Mouse (Mus musculus) testis, postnatal 14 days (tissue): ENCODE measurements around the gene Sh2d3c.

Source experiments
- DNase-seq: peaks from one replicate; pipeline ENCODE4 v3.0.0; 2021; ENCODE audit warnings: low spot score

Gene Sh2d3c

DNA sequence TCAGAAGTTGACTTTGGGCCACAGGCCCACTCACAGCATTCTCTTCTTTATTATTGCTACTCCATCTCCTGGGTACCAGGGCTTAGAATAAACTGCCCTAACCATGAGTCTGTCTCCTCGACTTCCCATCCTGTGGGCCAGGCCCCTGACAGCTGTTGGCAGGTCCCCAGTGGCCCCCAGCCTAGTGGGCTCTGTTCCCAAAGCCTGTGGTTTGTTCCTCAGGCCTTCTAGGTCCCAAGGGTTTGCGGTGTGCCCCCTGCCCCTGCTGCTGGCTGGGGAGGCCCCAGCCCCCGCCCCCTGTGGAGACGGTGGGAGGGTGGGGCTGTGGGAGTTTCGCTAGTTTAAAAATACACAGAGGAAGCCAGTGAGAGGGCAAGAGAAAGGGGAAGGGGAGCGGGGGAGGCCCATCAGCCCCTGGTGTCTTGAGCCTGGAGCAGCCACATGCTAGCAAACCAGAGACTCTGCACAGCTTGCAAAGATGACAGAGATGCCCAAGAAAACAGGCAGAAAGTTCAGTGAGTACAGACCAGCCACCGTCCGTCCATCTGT is at the start of gene Sh2d3c:
Gene Sh2d3c (plus strand): TSS at position 375 of the 549 bp plus-strand sequence.
- no peak for DNase-seq

DNA sequence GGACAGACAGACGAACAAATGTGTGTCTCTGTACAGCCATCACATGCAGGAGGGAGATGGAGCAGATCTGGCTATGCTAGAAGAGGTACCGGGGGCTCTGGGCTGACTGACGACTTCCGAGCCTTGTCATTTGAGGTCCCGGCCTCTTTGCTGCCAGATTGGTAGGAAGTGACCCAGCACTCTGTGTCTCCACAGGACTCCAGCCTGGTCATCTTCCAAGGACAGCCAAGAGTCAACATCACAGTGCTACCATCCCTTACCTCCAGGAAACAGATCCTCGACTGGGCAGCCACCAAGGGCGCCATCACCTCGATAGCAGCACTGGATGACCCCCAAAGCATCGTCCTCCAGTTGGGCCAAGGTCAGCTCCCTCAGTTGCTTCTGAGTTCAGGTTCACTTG is 49.7 kb upstream of the Sh2d3c start:
- no peak for DNase-seq

DNA sequence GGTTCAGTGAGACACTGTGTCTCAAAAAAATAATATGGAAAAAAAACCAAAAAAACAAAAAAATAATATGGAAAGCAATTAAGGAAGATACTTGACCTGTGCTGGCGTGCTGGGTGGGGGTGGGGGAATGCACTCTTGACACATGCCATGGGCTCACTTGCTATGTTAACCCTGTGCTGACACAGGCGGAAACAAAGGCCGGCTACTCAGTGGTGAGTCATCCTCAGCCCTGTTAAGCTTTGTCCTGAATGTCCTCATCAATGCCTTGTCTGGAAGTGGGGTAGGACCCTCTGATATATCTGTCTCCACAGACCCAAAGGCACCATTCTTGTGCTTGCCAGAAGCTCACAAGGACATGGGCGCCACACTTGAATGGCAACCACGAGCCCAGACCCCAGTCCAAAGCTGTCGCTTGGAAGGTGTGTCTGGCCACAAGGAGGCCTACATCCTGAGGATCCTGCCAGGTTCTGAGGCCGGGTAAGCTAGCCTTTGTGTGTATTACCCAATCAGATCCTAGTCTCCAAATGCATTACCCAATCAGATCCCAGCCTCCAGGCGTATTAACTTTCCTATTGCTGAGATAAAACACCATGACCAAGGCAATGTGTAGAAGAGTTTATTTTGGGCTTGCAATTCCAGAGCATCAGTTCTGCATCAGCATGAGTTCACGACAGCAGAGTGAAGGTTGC is 48.8 kb upstream of the Sh2d3c start:
- DNase-seq = no peak

DNA sequence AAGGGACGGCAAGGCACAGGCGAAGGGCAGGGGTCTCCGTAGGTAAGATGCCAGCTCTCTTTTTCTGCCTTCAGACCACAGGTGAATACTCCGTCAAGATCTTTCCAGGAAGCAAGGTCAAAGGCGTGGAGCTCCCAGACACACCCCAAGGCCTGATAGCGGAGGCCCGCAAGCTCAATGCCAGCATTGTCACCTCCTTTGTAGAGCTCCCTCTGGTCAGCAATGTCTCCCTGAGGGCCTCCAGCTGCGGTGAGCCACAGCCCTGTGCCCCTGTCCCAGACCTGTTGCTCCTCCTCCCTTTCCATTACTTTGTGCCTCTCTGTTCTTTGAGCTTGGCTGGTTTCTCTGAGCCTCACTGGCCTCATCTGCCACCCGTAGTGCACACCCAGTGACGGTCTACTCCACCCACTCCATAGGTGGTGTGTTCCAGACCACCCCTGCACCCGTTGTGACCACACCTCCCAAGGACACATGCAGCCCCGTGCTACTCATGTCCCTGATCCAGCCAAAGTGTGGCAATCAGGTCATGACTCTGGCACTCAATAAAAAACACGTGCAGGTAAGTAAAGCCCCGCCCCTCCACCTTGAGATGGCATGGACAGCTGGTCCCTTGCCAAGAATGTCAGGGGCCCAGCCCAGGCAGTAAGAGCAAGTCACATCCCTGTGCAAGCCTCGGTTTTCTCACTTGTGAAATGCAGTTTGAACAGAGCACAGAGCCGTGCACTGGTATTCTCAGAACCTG is 47.5 kb upstream of the Sh2d3c start:
- no peak for DNase-seq

DNA sequence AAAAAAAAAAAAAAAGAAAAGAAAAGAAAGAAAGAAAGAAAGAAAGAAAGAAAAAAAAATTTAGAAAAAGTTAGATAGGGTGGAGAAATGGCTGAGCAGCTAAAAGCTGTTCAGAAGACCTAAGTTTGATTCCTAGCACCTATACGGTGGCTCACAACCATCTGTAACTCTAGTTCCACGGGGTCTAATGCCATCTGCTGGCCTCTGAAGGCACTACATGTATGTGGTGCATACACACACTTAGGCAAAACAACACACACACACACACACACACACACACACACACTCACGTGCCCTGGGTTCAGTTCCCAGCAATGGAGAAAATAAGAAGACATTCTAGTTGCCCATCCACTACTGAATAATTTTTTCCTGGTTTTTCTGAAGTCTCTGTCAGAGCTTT is 44.0 kb upstream of the Sh2d3c start:
- DNase-seq = no peak

DNA sequence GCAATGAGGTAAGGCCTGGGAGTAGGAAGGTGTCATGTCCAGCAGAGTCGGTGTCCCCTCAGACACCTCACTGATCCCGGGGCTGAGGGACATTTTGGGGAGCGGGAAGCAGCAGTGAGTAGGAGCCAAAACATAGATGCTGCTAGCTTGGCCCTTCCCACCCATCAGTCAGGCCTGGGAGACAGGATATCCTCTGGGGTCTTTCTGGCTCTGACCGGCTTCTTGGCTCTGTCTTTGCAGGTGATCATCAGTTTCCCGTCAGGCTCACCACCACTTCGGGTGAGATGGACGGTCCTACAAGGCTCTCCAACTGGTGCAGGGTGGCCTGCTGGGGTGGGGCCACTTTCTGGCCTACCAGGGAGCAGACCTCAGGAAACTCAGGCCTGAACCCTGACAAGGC is 43.2 kb upstream of the Sh2d3c start:
- no peak for DNase-seq

DNA sequence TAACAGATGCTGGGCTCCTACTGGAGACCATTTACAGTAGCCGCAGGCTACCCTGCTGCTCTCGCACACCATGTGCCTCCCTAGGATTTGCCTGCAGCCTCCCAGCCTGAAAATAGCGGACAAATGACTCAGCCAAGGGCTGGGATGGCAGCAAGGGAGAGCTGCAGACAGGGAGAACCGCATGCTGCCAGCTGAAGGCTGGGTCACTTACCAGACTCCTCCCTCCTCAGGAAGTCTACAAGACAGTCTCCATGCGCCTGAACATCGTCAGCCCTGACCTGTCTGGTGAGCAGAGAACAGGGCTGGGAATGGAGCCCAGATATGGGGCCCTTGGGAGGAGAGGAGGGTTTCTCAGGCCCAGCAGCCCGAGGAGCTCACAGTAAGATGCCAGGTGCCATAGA is 40.8 kb upstream of the Sh2d3c start:
- peak; percentile 63 for DNase-seq

DNA sequence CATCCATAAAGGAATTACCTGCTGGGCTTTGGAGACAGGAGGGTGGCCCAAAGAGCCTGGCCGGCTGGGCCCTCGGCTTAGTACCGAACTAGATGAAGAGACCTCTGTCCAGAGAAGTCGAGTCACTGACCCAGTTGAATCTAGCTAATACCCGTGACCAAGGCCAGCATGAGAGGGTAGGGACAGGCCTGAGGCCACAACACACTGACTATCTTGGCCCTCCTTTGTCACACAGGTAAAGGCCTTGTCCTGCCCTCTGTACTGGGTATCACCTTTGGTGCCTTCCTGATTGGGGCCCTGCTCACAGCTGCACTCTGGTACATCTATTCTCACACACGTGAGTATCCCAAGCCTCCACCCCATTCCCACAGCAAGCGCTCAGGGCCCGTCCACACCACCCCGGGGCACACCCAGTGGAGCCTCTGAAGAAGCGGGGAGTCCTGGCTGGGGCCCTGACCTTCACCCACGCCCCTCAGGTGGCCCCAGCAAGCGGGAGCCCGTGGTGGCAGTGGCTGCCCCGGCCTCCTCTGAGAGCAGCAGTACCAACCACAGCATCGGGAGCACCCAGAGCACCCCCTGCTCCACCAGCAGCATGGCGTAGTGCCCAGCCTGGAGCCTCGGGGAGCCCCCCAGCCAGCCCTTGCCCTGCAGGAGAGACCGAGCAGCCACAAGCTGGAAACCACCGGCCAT is 39.7 kb upstream of the Sh2d3c start:
- DNase-seq = no peak

DNA sequence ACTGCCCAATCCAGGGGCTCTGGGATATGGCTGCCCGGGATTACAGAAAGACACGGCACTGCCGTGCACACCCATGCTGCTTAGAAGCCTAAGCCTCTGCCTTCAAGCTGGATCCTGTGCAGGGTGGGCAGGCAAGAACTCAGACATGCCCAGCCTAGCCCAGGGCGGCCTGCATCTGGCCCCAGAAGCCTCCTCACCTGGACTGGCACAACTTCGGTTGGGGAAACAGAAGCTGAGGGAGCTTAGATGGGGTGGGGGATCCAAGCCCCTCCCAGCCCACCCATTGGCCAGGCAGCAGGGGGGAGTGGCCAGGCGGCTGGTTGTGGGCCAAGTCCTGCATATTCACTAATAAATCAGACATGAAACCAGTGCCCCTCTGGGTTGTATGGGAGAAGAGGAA is 39.1 kb upstream of the Sh2d3c start:
- no peak for DNase-seq

DNA sequence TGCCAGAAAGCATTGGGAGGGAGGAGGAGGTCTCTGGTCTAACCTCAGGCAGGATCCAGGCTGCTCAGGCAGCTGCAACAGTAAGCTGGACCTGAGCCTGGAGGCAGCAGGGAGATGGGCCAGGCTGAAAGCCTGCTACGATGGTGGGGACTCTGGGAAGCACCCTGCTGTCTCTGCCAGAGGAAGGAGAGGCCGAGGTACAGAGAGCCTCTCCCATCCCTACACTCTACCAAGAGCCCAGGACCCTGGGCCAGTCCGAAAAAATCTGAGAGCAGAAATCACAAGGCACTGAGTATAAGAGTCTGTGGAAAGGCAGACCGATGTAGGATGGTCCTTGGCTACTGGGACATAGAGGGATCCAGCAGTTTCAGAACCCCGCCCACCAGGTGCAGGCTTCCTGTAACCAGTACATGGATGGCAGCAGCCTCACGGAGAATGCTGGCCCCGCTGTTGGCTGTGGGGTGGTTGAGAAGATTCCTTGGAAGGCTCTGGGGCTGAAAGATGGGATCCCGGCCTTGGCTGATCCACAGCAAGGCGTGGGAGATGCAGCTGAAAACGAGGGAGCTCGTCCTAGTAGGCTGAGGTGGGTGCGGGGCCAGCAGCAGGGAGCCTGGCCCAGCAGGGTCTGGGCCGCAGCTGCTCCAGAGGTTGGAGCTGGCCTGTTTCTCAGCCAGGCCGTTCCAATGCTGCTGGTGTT is 38.0 kb upstream of the Sh2d3c start:
- DNase-seq = no peak

DNA sequence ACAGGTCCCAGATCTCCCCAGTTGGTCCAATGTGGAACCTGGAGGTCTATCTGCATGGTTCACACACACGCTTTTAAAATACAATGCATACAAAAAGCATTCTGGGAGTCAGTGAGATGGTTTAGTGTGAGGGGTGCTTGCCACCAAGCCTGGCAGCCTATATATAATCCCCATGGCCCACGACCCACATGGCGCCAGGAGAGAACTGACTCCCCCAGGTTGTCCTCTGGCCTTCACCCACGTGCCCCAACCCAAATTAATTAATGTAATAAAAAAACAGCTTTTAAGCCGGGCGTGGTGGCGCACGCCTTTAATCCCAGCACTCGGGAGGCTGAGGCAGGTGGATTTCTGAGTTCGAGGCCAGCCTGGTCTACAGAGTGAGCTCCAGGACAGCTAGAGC is 37.2 kb upstream of the Sh2d3c start:
- no peak for DNase-seq

DNA sequence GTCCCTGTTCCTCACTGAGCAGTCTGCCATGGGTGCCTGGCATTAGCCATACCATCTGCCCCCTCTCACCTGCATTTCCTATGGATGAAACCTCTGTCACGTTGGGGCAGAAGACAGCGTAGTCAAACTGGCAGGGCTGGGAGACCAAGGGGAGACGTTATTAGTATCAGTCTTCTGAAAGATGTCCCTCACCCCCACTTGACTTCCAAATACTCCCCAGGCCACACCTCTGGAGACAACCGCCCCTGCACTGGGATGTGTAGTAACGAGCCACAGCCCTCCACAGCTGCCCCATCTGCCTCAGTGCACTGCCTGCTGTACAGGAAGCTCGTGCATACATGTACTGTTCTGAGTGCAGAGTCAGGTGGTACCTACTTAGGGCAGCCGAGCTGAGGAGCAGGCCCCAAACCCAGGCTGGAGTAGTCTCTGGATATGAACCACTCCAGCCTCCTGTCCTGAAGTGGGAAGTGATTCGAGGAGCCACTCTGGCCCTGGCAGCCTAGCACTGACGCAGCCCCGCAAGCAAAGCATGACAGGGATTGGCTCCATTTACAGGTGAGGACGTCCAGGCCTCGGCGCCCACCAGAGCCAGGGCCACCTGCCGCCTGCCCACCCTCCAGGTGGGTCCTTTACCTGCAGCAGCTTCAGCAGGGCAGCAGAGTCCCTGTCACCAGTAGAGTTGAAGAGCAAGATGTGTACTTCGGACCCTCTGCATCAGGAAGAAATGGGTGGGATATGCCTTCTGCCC is 36.0 kb upstream of the Sh2d3c start:
- no peak for DNase-seq

DNA sequence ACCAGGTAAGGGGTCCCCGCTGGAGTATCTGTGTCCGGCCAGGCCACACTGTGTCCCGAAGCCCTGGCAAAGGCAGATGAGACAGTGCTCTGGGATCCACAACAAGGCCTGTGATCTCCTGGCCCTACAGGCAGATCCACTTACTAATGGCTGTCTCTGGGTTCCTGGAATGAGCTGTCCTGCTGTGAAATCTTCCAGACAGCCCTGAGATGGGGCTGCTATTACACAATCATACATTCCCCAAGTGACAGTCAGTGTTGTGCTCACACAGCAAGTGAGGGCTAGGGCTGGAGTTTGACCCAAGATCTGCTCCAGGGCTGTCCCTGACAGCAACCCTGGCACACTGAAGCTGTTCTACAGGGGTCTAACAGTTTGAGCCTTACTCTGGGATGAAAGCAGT is 35.0 kb upstream of the Sh2d3c start:
- DNase-seq = no peak

DNA sequence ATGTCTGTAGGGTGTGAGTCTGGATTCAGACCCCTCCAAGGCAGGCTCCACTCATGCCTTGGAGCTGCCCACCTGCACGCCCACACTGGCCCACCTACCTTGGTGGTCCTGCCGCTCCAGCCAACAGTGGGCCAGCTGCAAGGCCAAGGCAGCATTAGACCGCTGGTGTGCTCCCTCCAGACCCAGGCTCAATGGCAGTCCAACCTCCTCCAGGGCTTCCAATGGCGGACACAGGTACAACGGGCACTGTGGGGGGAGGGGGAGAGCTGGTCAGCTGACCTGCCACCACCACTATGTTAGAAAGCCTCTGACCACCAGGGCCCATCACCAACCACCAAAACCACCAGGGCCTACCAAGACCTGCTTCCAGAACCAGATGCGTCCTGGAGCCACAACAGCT is 34.2 kb upstream of the Sh2d3c start:
- no peak for DNase-seq

DNA sequence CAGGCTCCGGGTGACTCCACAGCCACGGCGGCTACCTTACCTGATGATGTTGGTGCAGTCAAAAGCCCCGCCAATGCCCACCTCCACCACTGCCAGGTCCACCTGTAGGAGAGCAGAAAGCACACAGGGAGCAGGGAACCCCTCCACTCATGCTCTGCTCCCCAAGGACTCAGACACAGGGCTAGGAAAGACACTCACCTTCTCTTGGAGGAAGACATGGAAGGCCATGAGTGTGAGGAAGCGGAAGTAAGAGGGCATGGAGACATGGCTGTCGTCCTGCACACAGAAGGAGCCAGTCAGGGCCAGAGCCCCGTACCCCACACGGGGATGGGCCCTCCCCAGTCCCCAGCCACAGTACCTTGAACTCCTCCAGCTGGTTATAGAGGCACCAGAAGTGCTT is 33.3 kb upstream of the Sh2d3c start:
- DNase-seq = no peak

DNA sequence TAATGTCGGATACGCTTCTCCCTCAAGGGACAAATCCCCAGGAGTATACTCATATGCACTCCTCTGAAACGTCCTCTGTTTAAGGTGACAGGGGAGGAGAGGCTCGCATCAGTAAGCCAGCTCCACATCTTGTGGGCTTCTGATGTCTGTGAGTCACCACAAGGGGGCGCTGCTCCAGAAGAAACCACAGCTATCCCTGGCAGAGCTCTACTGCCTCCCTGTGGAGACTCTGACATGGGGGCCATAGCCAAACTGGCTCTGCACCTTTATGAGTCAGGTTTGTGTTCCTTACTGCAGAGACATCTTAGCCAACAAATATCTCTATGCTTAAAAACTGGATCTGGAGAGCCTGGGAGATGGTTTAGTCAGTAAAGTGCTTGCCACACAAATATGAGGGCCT is 31.4 kb upstream of the Sh2d3c start:
- DNase-seq = peak; percentile 78

DNA sequence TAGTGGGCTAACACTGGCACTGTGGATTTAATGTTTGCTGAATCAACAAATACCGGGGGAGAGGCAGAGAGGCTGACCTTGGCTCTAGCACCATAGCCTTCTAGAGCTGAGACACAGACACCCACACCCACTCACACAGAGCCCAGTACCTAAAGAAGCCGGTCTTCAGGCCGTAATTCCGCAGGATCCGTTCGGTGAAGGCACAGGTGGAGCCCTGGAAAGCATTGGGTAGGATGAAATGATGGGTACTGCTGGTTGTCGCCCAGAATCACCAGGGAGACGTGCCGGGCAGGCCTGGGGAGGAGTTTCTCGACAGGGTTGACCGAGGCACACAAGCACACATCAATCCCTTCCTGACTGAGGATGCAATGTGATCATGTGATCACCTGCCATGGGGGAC is 29.8 kb upstream of the Sh2d3c start:
- DNase-seq = no peak

DNA sequence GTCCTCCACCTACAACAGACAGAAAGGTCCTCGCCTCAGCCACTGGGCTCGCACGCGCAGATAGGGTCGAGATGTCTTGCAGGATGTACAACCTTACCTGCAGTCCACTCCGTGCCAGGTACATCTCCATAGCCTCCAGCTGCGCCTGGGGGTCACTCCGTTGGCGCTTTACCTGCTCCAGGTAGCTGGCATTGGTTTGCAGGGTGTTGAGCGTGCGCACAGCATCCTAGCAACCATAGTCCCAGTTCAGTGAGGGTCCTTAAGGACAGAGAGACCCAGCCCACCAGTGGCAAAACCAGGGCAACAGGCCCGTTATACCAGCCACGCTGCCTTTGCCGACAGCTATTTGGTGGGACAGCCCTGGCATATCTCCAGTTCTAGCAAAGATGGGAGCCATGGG is 28.4 kb upstream of the Sh2d3c start:
- DNase-seq = no peak

DNA sequence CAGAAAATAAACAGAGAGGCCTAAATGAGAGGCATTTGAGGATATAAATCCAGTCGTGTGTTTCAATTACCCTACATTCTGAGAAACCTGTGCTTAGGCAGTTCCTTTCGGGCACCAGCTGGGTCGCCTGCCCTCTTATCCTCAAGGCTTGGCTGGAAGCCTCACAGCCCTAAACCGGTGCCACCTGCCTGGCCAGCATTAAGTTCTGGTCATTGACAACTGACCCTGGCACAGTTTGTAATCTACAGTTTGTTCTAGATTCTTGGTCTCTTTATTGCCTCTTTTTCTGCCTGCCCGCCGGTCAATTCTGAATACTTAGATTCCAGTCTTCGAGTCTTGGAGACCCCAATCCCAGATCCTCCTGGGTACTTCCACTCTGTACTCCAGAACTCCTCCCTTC is 27.6 kb upstream of the Sh2d3c start:
- no peak for DNase-seq

DNA sequence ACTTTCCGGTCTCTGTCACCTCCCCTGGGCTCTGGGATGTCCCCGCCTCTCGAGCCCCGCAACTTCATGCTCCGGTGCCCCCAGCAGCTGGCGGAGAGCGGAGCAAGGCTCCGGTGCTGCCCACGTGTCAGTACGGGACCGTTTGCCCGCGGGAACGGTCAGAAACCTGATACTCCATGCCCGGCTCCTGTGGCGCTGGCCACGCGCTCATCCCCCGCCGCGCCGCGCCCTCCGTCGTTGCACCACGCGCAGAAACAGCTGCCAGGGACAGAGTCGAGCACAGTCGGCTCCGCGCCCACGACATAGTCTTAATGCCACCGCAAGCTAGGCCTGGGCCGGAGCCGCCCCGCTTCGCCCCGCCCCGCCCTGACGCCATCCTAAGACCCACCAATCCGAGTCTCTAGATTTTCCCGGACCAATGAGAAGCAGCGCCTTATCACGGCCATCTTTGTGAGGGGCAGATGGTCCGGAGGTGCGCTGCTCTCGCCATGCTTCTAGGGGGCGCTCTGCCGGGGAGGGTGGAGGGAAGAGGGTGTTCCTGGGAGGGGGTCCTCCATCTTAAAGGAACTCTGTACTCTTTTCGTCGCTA is 26.9 kb upstream of the Sh2d3c start:
- DNase-seq = peak; percentile 96

DNA sequence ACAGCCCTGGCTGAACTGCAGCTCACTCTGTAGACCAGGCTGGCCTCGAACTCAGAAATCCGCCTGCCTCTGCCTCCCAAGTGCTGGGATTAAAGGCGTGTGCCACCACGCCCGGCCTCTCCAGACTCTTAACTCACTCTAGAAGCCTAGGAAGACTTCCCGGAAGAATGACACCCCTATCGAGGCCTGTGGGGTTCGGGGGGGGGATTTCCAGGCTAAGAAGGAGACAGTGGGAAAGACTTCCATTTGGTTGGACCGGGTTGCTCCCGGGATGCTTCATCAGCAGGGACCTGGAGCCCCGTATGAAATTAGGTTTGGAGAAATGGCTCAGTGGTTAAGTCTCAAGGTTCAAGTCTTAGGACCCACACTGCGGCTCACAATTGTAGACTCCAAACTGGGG is 26.2 kb upstream of the Sh2d3c start:
- DNase-seq = no peak
